Mouse (Mus musculus) kidney, postnatal 0 days (tissue): Measurements from ENCODE around the gene Gabrb1. TPM values are rescaled to one million over a fixed set of nuclear protein-coding genes. Genes with fewer than 3 reads are reported as not detected.

Experiments used
- ATAC-seq: fragments of 200-750 bp; cut with Nextera tagmentation; replicated peaks from 2 replicates; pipeline ENCODE4 v1.8.0; 2017; ENCODE audit warnings: low read depth, moderate number of reproducible peaks, moderate TSS enrichment, moderate library complexity; ENCODE audit not compliant: low FRiP score
- DNase-seq: peaks from one replicate; pipeline ENCODE4 v3.0.0-alpha.2; 2016; ENCODE audit warnings: low spot score
- H3K27ac ChIP-seq: fragments of 300-500 bp; sonication (generic); 2 replicates; pipeline ENCODE4 v1.5.1; 2014; ENCODE audit warnings: mild to moderate bottlenecking
- H3K27me3 ChIP-seq: fragments of 300-500 bp; sonication (generic); 2 replicates; pipeline ENCODE4 v1.6.1; 2014; ENCODE audit warnings: low read length, mixed read lengths; ENCODE audit not compliant: insufficient read depth
- H3K36me3 ChIP-seq: fragments of 300-500 bp; sonication (generic); 2 replicates; pipeline ENCODE4 v1.6.1; 2014; ENCODE audit warnings: low read length, mixed read lengths; ENCODE audit not compliant: insufficient read depth
- H3K4me1 ChIP-seq: fragments of 300-500 bp; sonication (generic); replicated peaks from 2 replicates; pipeline ENCODE4 v1.6.1; 2014; ENCODE audit warnings: antibody characterized with exemption, low read length, mixed read lengths; ENCODE audit not compliant: insufficient read depth
- H3K4me2 ChIP-seq: fragments of 300-500 bp; sonication (generic); 2 replicates; pipeline ENCODE4 v1.6.1; 2014; ENCODE audit warnings: mild to moderate bottlenecking, low read length, moderate library complexity, mixed read lengths
- H3K4me3 ChIP-seq: fragments of 300-500 bp; sonication (generic); replicated peaks from 2 replicates; pipeline ENCODE4 v1.5.1; 2014; ENCODE audit warnings: low read depth, low read length
- H3K9ac ChIP-seq: fragments of 300-500 bp; sonication (generic); 2 replicates; pipeline ENCODE4 v1.6.1; 2014; ENCODE audit warnings: low read depth, low read length
- H3K9me3 ChIP-seq: fragments of 300-500 bp; sonication (generic); replicated peaks from 2 replicates; pipeline ENCODE4 v1.6.1; 2016; ENCODE audit warnings: low read length, inconsistent platforms, mixed read lengths
- CTCF ChIP-seq: IDR thresholded peaks from 2 replicates; pipeline ENCODE4 v1.5.1; 2016; ENCODE audit warnings: antibody characterized with exemption, low read depth, mild to moderate bottlenecking, moderate library complexity
- WGBS: fragments of 180-500 bp; shearing (Covaris S2); extraction: QIAGEN DNeasy Blood & Tissue Kit; methylation state at CpG from one replicate; pipeline ENCODE4 v1.1.7; 2014; 5-methylcytosine and 5-hydroxymethylcytosine counted together
- polyA plus RNA-seq: library from polyadenylated mRNA; unstranded; fragments of >200 nt; fragmentation: Nextera tagmentation; extraction: Ambion mirVana; gene quantifications from 2 replicates; pipeline ENCODE4 v1.2.1, GENCODE M21; 2015

Gene Gabrb1
- polyA plus RNA-seq, 1 experiment from 2014 or later = 0.50 TPM

GRCm38 (mm10) chr5:71648108-71648507 is 9.8 kb upstream of the Gabrb1 start:
- DNase-seq (no peak), ATAC-seq (no peak)
- TF ChIP-seq CTCF = no peak
- Histone ChIP-seq H3K4me2 (no peak overlapping the region), H3K27me3 (no peaks in the 10 kb centered on the region), H3K27ac (no peak overlapping the region), H3K9me3 (no peaks in the 10 kb centered on the region), H3K4me3 (no peak overlapping the region), H3K9ac (no peak overlapping the region), H3K4me1 (no peaks in the 10 kb centered on the region), H3K36me3 (no peaks in the 10 kb centered on the region)
- 80% methylated on average over 2 of the region's 2 CpGs for WGBS

- Histone ChIP-seq H3K4me3 (no peak overlapping the region), H3K9me3 (no peaks in the 10 kb centered on the region), H3K27me3 (0 out of 2 replicates have a peak, but pooled peaks cover 14% of the 10 kb centered on the region), H3K9ac (no peak overlapping the region), H3K36me3 (no peaks in the 10 kb centered on the region), H3K4me2 (no peak overlapping the region), H3K27ac (no peak overlapping the region), H3K4me1 (0 out of 2 replicates have a peak, but pooled peaks cover 11% of the 10 kb centered on the region)
- TF ChIP-seq CTCF = no peak
- WGBS = 81% methylated on average over 5 of the region's 5 CpGs
- ATAC-seq = no peak
- DNase-seq = no peak
Observed at GRCm38 (mm10) chr5:71654056-71654455, 3.9 kb upstream of the Gabrb1 start.

GRCm38 (mm10) chr5:71656771-71657170 is 1.1 kb upstream of the Gabrb1 start:
- DNase-seq = peak; percentile 3
- peak; percentile 9; the same call in 1 of the 2 replicates for ATAC-seq
- WGBS = 6% methylated on average over 10 of the region's 10 CpGs

GRCm38 (mm10) chr5:71658115-71658497 is 193 bp downstream of the Gabrb1 start, which contains the start of gene Gabra4:
Gene Gabra4 (minus strand): TSS chr5:71658308.
- Histone ChIP-seq H3K4me3 (peak within 1 kb of the TSS; percentile 53), H3K9ac (peak within 1 kb of the TSS; percentile 40; the same call in 1 of the 2 replicates), H3K36me3 (no peaks in the 10 kb centered on the region), H3K4me2 (peak within 1 kb of the TSS; percentile 94), H3K4me1 (0 out of 2 replicates have a peak, but pooled peaks cover 11% of the 10 kb centered on the region), H3K27ac (no peak within 1 kb of the TSS), H3K9me3 (no peaks in the 10 kb centered on the region), H3K27me3 (0 out of 2 replicates have a peak, but pooled peaks cover 14% of the 10 kb centered on the region)
- ATAC-seq (peak; percentile 52; the same call in 1 of the 2 replicates), DNase-seq (peak; percentile 19)
- WGBS = under 1% methylated on average over 15 of the region's 15 CpGs
- TF ChIP-seq CTCF = no peak

More at GRCm38 (mm10) chr5:71656771-71657170, 1.1 kb upstream of the Gabrb1 start:
- 0 out of 2 replicates have a peak, but pooled peaks cover 11% of the 10 kb centered on the region for H3K4me1 ChIP-seq
- H3K27ac ChIP-seq = no peak overlapping the region
- peak overlapping the region; percentile 53; the same call in 1 of the 2 replicates for H3K4me3 ChIP-seq
- H3K9me3 ChIP-seq = no peaks in the 10 kb centered on the region
- H3K36me3 ChIP-seq = no peaks in the 10 kb centered on the region
- H3K4me2 ChIP-seq = peak overlapping the region; percentile 94; the same call in 1 of the 2 replicates
- no peak overlapping the region for H3K9ac ChIP-seq
- TF ChIP-seq CTCF = no peak
- 0 out of 2 replicates have a peak, but pooled peaks cover 14% of the 10 kb centered on the region for H3K27me3 ChIP-seq

- no peaks in the 10 kb centered on the region for H3K36me3 ChIP-seq
- no peak overlapping the region for H3K9ac ChIP-seq
- no peak overlapping the region for H3K4me3 ChIP-seq
- no peaks in the 10 kb centered on the region for H3K4me1 ChIP-seq
- no peaks in the 10 kb centered on the region for H3K27me3 ChIP-seq
- H3K9me3 ChIP-seq = no peaks in the 10 kb centered on the region
- ATAC-seq (no peak), DNase-seq (no peak)
- WGBS = 46% methylated on average over 4 of the region's 4 CpGs
- no peak overlapping the region for H3K27ac ChIP-seq
- no peak for TF ChIP-seq CTCF
- no peak overlapping the region for H3K4me2 ChIP-seq
Observed at GRCm38 (mm10) chr5:71665593-71665992, 7.7 kb downstream of the Gabrb1 start.

- no peak for TF ChIP-seq CTCF
- H3K9me3 ChIP-seq = no peaks in the 10 kb centered on the region
- peak; percentile 64 for DNase-seq
- ATAC-seq = no peak
- no peak overlapping the region for H3K9ac ChIP-seq
- no peaks in the 10 kb centered on the region for H3K4me1 ChIP-seq
- under 1% methylated on average over 19 of the region's 19 CpGs for WGBS
- H3K27ac ChIP-seq = no peak overlapping the region
- no peaks in the 10 kb centered on the region for H3K36me3 ChIP-seq
- H3K4me2 ChIP-seq = peak overlapping the region; percentile 73
- peak overlapping the region; percentile 37 for H3K4me3 ChIP-seq
- 0 out of 2 replicates have a peak, but pooled peaks cover 4% of the 10 kb centered on the region for H3K27me3 ChIP-seq
Observed at GRCm38 (mm10) chr5:71699696-71700467, 42.0 kb downstream of the Gabrb1 start.
